Mouse (Mus musculus) forebrain, postnatal 0 days (tissue): ENCODE measurements at regions not wholly inside any gene's neighbourhood (a gene's known extent, or its start where the extent isn't known, plus 50 kb on each side); places are given as distances from the start of the nearest gene placed in this dataset.

Source experiments
- ATAC-seq: fragments of 200-750 bp; cut with Nextera tagmentation; 2 replicates; pipeline ENCODE4 v1.8.0; 2017; ENCODE audit warnings: mild to moderate bottlenecking, moderate library complexity
- DNase-seq: peaks from one replicate; pipeline ENCODE4 v3.0.0-alpha.2; 2015
- H3K27ac ChIP-seq: fragments of 300-500 bp; sonication (generic); 2 replicates; pipeline ENCODE4 v1.5.1; 2014; ENCODE audit warnings: low read depth, mild to moderate bottlenecking, antibody characterized with exemption, low read length, moderate library complexity, mixed read lengths
- H3K27me3 ChIP-seq: fragments of 300-500 bp; sonication (generic); 2 replicates; pipeline ENCODE4 v1.6.1; 2014; ENCODE audit warnings: mild to moderate bottlenecking, low read length, mixed read lengths; ENCODE audit not compliant: insufficient read depth
- H3K36me3 ChIP-seq: fragments of 300-500 bp; sonication (generic); 2 replicates; pipeline ENCODE4 v1.6.1; 2014; ENCODE audit warnings: mild to moderate bottlenecking, moderate library complexity; ENCODE audit not compliant: insufficient read depth
- H3K4me1 ChIP-seq: fragments of 300-500 bp; sonication (generic); 2 replicates; pipeline ENCODE4 v1.6.1; 2014; ENCODE audit warnings: antibody characterized with exemption; ENCODE audit not compliant: insufficient read depth
- H3K4me2 ChIP-seq: fragments of 300-500 bp; sonication (generic); 2 replicates; pipeline ENCODE4 v1.6.1; 2014; ENCODE audit warnings: low read depth, mild to moderate bottlenecking, moderate library complexity
- H3K4me3 ChIP-seq: fragments of 300-500 bp; sonication (generic); 2 replicates; pipeline ENCODE4 v1.5.1; 2014; ENCODE audit warnings: low read depth, low read length, mixed read lengths
- H3K9ac ChIP-seq: fragments of 300-500 bp; sonication (generic); 2 replicates; pipeline ENCODE4 v1.6.1; 2014; ENCODE audit warnings: mild to moderate bottlenecking
- H3K9me3 ChIP-seq: fragments of 300-500 bp; sonication (generic); 2 replicates; pipeline ENCODE4 v1.6.1; 2016; ENCODE audit warnings: low read length
- CTCF ChIP-seq: sonication (generic); IDR thresholded peaks from 2 replicates; pipeline ENCODE4 v1.5.1; 2016; ENCODE audit warnings: antibody characterized with exemption, control low read depth, low read depth
- WGBS: fragments of 180-500 bp; shearing (Covaris S2); extraction: QIAGEN DNeasy Blood & Tissue Kit; methylation state at CpG from one replicate; pipeline ENCODE4 v1.1.7; 2014; 5-methylcytosine and 5-hydroxymethylcytosine counted together

GRCm38 (mm10) chr3:143384357-143384756 is 502.6 kb upstream of the Pkn2 start:
- Histone ChIP-seq H3K27me3 (no peaks in the 10 kb centered on the region), H3K4me1 (no peaks in the 10 kb centered on the region), H3K4me2 (no peak overlapping the region), H3K9ac (no peak overlapping the region), H3K4me3 (no peak overlapping the region), H3K9me3 (no peaks in the 10 kb centered on the region), H3K36me3 (no peaks in the 10 kb centered on the region), H3K27ac (no peak overlapping the region)
- DNase-seq (no peak), ATAC-seq (no peak)
- TF ChIP-seq CTCF, result no peak
- WGBS, result 94% methylated on average over 1 of the region's 1 CpGs

- peak; percentile 78 for DNase-seq
- no peak overlapping the region for H3K4me2 ChIP-seq
Measured at GRCm38 (mm10) chr3:143379193-143379592, 497.4 kb upstream of the Pkn2 start.

GRCm38 (mm10) chr3:143377446-143377845 is 495.6 kb upstream of the Pkn2 start:
- Histone ChIP-seq H3K36me3 (no peaks in the 10 kb centered on the region), H3K9me3 (no peaks in the 10 kb centered on the region), H3K4me1 (no peaks in the 10 kb centered on the region), H3K9ac (no peak overlapping the region), H3K4me3 (no peak overlapping the region), H3K4me2 (no peak overlapping the region), H3K27me3 (no peaks in the 10 kb centered on the region), H3K27ac (no peak overlapping the region)
- WGBS, result 94% methylated on average over 5 of the region's 5 CpGs
- DNase-seq (no peak), ATAC-seq (no peak)
- no peak for TF ChIP-seq CTCF

More at GRCm38 (mm10) chr3:143379193-143379592, 497.4 kb upstream of the Pkn2 start:
- TF ChIP-seq CTCF, result peak; percentile 81
- Histone ChIP-seq H3K4me3 (no peak overlapping the region), H3K9ac (no peak overlapping the region), H3K27me3 (no peaks in the 10 kb centered on the region), H3K27ac (no peak overlapping the region), H3K9me3 (no peaks in the 10 kb centered on the region), H3K4me1 (no peaks in the 10 kb centered on the region), H3K36me3 (no peaks in the 10 kb centered on the region)
- peak; percentile 73 for ATAC-seq
- 15% methylated on average over 13 of the region's 13 CpGs for WGBS

GRCm38 (mm10) chr3:143375527-143376061 is 493.8 kb upstream of the Pkn2 start:
- H3K36me3 ChIP-seq, result no peaks in the 10 kb centered on the region
- H3K9ac ChIP-seq, result no peak overlapping the region
- 75% methylated on average over 10 of the region's 10 CpGs for WGBS

GRCm38 (mm10) chr3:143373501-143373900 is 491.7 kb upstream of the Pkn2 start:
- H3K27me3 ChIP-seq, result no peaks in the 10 kb centered on the region
- ATAC-seq (no peak), DNase-seq (no peak)
- H3K4me1 ChIP-seq, result no peaks in the 10 kb centered on the region
- H3K27ac ChIP-seq, result no peak overlapping the region
- H3K36me3 ChIP-seq, result no peaks in the 10 kb centered on the region
- no peak overlapping the region for H3K4me3 ChIP-seq
- TF ChIP-seq CTCF, result no peak
- no peak overlapping the region for H3K9ac ChIP-seq
- no peak overlapping the region for H3K4me2 ChIP-seq
- no peaks in the 10 kb centered on the region for H3K9me3 ChIP-seq
- WGBS, result 79% methylated on average over 1 of the region's 1 CpGs

More at GRCm38 (mm10) chr3:143375527-143376061, 493.8 kb upstream of the Pkn2 start:
- no peaks in the 10 kb centered on the region for H3K27me3 ChIP-seq
- H3K4me2 ChIP-seq, result no peak overlapping the region
- no peak for ATAC-seq
- TF ChIP-seq CTCF, result no peak
- H3K4me1 ChIP-seq, result no peaks in the 10 kb centered on the region
- no peak overlapping the region for H3K27ac ChIP-seq
- H3K9me3 ChIP-seq, result no peaks in the 10 kb centered on the region
- no peak overlapping the region for H3K4me3 ChIP-seq
- no peak for DNase-seq

- no peak for TF ChIP-seq CTCF
- no peak overlapping the region for H3K4me2 ChIP-seq
- no peak overlapping the region for H3K27ac ChIP-seq
- no peaks in the 10 kb centered on the region for H3K9me3 ChIP-seq
- no peaks in the 10 kb centered on the region for H3K36me3 ChIP-seq
- H3K4me3 ChIP-seq, result no peak overlapping the region
- ATAC-seq, result no peak
- H3K27me3 ChIP-seq, result no peaks in the 10 kb centered on the region
- DNase-seq, result no peak
- 97% methylated on average over 1 of the region's 1 CpGs for WGBS
- H3K9ac ChIP-seq, result no peak overlapping the region
- H3K4me1 ChIP-seq, result no peaks in the 10 kb centered on the region
Measured at GRCm38 (mm10) chr3:143369002-143369401, 487.2 kb upstream of the Pkn2 start.

GRCm38 (mm10) chr3:143340032-143340431 is 458.2 kb upstream of the Pkn2 start:
- no peaks in the 10 kb centered on the region for H3K27me3 ChIP-seq
- H3K4me1 ChIP-seq, result no peaks in the 10 kb centered on the region
- H3K27ac ChIP-seq, result no peak overlapping the region
- no peaks in the 10 kb centered on the region for H3K36me3 ChIP-seq
- no peak overlapping the region for H3K4me3 ChIP-seq
- H3K9ac ChIP-seq, result no peak overlapping the region
- TF ChIP-seq CTCF, result no peak
- no peak overlapping the region for H3K4me2 ChIP-seq
- no peak for DNase-seq
- WGBS, result 92% methylated on average over 7 of the region's 7 CpGs
- no peaks in the 10 kb centered on the region for H3K9me3 ChIP-seq
- ATAC-seq, result no peak
